Mouse (Mus musculus) T-cell, adult 2 months (primary cell): ENCODE data around the gene Spock1.

ENCODE experiments used
- DNase-seq: peaks from one replicate; pipeline ENCODE4 v3.0.0; 2022; ENCODE audit warnings: low spot score

Spock1 gene

GRCm38 (mm10) chr13:57806301-57806700, 101.8 kb downstream of the Spock1 start:
- no peak for DNase-seq

- no peak for DNase-seq
Measured at GRCm38 (mm10) chr13:57798633-57799032, 109.5 kb downstream of the Spock1 start.

- no peak for DNase-seq
Measured at GRCm38 (mm10) chr13:57796951-57797692, 111.0 kb downstream of the Spock1 start.

- DNase-seq, result no peak
Measured at GRCm38 (mm10) chr13:57793643-57794240, 114.4 kb downstream of the Spock1 start.

GRCm38 (mm10) chr13:57789796-57790195, 118.3 kb downstream of the Spock1 start:
- no peak for DNase-seq

GRCm38 (mm10) chr13:57788299-57788698, 119.8 kb downstream of the Spock1 start:
- DNase-seq, result no peak

- no peak for DNase-seq
Measured at GRCm38 (mm10) chr13:57786278-57786677, 121.9 kb downstream of the Spock1 start.

- no peak for DNase-seq
Measured at GRCm38 (mm10) chr13:57782975-57783374, 125.2 kb downstream of the Spock1 start.

- DNase-seq, result no peak
Measured at GRCm38 (mm10) chr13:57782107-57782561, 126.0 kb downstream of the Spock1 start.

GRCm38 (mm10) chr13:57779146-57779545, 129.0 kb downstream of the Spock1 start:
- DNase-seq, result no peak

GRCm38 (mm10) chr13:57778524-57778923, 129.6 kb downstream of the Spock1 start:
- DNase-seq, result no peak

- no peak for DNase-seq
Measured at GRCm38 (mm10) chr13:57771998-57772397, 136.1 kb downstream of the Spock1 start.

GRCm38 (mm10) chr13:57766721-57767120, 141.4 kb downstream of the Spock1 start:
- DNase-seq, result no peak

GRCm38 (mm10) chr13:57761122-57761521, 147.0 kb downstream of the Spock1 start:
- DNase-seq, result no peak

GRCm38 (mm10) chr13:57760618-57761017, 147.5 kb downstream of the Spock1 start:
- DNase-seq, result no peak

- no peak for DNase-seq
Measured at GRCm38 (mm10) chr13:57756316-57756715, 151.8 kb downstream of the Spock1 start.

GRCm38 (mm10) chr13:57750831-57751230, 157.3 kb downstream of the Spock1 start:
- DNase-seq, result no peak

GRCm38 (mm10) chr13:57744667-57745066, 163.5 kb downstream of the Spock1 start:
- no peak for DNase-seq

GRCm38 (mm10) chr13:57741186-57741585, 166.9 kb downstream of the Spock1 start:
- no peak for DNase-seq

GRCm38 (mm10) chr13:57740473-57740872, 167.7 kb downstream of the Spock1 start:
- no peak for DNase-seq

- no peak for DNase-seq
Measured at GRCm38 (mm10) chr13:57736060-57736459, 172.1 kb downstream of the Spock1 start.

- no peak for DNase-seq
Measured at GRCm38 (mm10) chr13:57734549-57734948, 173.6 kb downstream of the Spock1 start.

- no peak for DNase-seq
Measured at GRCm38 (mm10) chr13:57733521-57733920, 174.6 kb downstream of the Spock1 start.

- DNase-seq, result no peak
Measured at GRCm38 (mm10) chr13:57732251-57732650, 175.9 kb downstream of the Spock1 start.
